Mouse (Mus musculus): ENCODE measurements around the gene Mical3.

Mical3 gene

GRCm38 (mm10) chr6:121054340-121054739, 76.5 kb downstream of the Mical3 start:
- CTCF ChIA-PET = interaction anchor here (0.6 kb wide), 1 partner anchor 10 kb away, joined by 3 read pairs; no protein-coding TSS in a partner anchor

GRCm38 (mm10) chr6:121053585-121054112, 77.2 kb downstream of the Mical3 start:
- CTCF ChIA-PET = interaction anchor here (0.6 kb wide), 2 partner anchors 9 to 138 kb away, joined by 3 to 4 read pairs; no protein-coding TSS in a partner anchor

GRCm38 (mm10) chr6:121051972-121052629, 78.7 kb downstream of the Mical3 start:
- CTCF ChIA-PET = no interaction called here

GRCm38 (mm10) chr6:121051411-121051810, 79.4 kb downstream of the Mical3 start:
- CTCF ChIA-PET = no interaction called here

- CTCF ChIA-PET = interaction anchor here (0.6 kb wide), 2 partner anchors 35 to 86 kb away, joined by 3 to 4 read pairs; no protein-coding TSS in a partner anchor
These were observed 82.1 kb downstream of the Mical3 start for GRCm38 (mm10) chr6:121048696-121049095.

- CTCF ChIA-PET = no interaction called here
These were observed 85.3 kb downstream of the Mical3 start for GRCm38 (mm10) chr6:121045345-121046080.

GRCm38 (mm10) chr6:121043434-121044189, 87.2 kb downstream of the Mical3 start:
- CTCF ChIA-PET = no interaction called here

GRCm38 (mm10) chr6:121039719-121040118, 91.1 kb downstream of the Mical3 start:
- CTCF ChIA-PET = no interaction called here

GRCm38 (mm10) chr6:121039286-121039685, 91.5 kb downstream of the Mical3 start:
- CTCF ChIA-PET = no interaction called here

GRCm38 (mm10) chr6:121037086-121037485, 93.7 kb downstream of the Mical3 start:
- CTCF ChIA-PET = no interaction called here

- CTCF ChIA-PET = no interaction called here
These were observed 94.9 kb downstream of the Mical3 start for GRCm38 (mm10) chr6:121035929-121036328.

- CTCF ChIA-PET = no interaction called here
These were observed 95.5 kb downstream of the Mical3 start for GRCm38 (mm10) chr6:121035268-121035667.

GRCm38 (mm10) chr6:121033250-121033649, 97.5 kb downstream of the Mical3 start:
- CTCF ChIA-PET = no interaction called here

GRCm38 (mm10) chr6:121031370-121031769, 99.4 kb downstream of the Mical3 start:
- CTCF ChIA-PET = no interaction called here

- CTCF ChIA-PET = no interaction called here
These were observed 100.8 kb downstream of the Mical3 start for GRCm38 (mm10) chr6:121029897-121030589.

- CTCF ChIA-PET = no interaction called here
These were observed 102.3 kb downstream of the Mical3 start for GRCm38 (mm10) chr6:121028514-121028913.

GRCm38 (mm10) chr6:121027314-121027713, 103.5 kb downstream of the Mical3 start:
- CTCF ChIA-PET = no interaction called here

- CTCF ChIA-PET = no interaction called here
These were observed 103.9 kb downstream of the Mical3 start for GRCm38 (mm10) chr6:121026866-121027265.

- CTCF ChIA-PET = no interaction called here
These were observed 104.7 kb downstream of the Mical3 start for GRCm38 (mm10) chr6:121026019-121026584.

- CTCF ChIA-PET = no interaction called here
These were observed 112.7 kb downstream of the Mical3 start for GRCm38 (mm10) chr6:121018147-121018546.

- CTCF ChIA-PET = no interaction called here
These were observed 113.3 kb downstream of the Mical3 start for GRCm38 (mm10) chr6:121017436-121018031.
